Mouse (Mus musculus) embryo, embryonic 11.5 days (tissue): ENCODE results near the gene Bsnd.
A peak's percentile ranks its signal among the peaks of the same experiment; 100 is the strongest.

Source experiments
- DNase-seq: peaks from one replicate; pipeline ENCODE4 v3.0.0-alpha.2; 2012; ENCODE audit warnings: low read depth, low spot score

The Bsnd gene

GRCm38 (mm10) chr4:106483215-106483727 lies 8.8 kb downstream of the Bsnd start:
- no peak for DNase-seq

GRCm38 (mm10) chr4:106480545-106480944 lies 11.5 kb downstream of the Bsnd start:
- DNase-seq: no peak

GRCm38 (mm10) chr4:106474241-106474640 lies 17.8 kb downstream of the Bsnd start:
- DNase-seq: peak; percentile 59

- DNase-seq: peak; percentile 62
These were observed 19.7 kb downstream of the Bsnd start for GRCm38 (mm10) chr4:106472335-106472734.

- DNase-seq: no peak
These were observed 21.2 kb downstream of the Bsnd start for GRCm38 (mm10) chr4:106470921-106471320.

GRCm38 (mm10) chr4:106467420-106468110 lies 24.5 kb downstream of the Bsnd start:
- no peak for DNase-seq

- DNase-seq: no peak
These were observed 28.8 kb downstream of the Bsnd start for GRCm38 (mm10) chr4:106463174-106463801.

- no peak for DNase-seq
These were observed 29.6 kb downstream of the Bsnd start for GRCm38 (mm10) chr4:106462524-106462923.

GRCm38 (mm10) chr4:106462016-106462415 lies 30.1 kb downstream of the Bsnd start:
- DNase-seq: no peak

GRCm38 (mm10) chr4:106454541-106454940 lies 37.5 kb downstream of the Bsnd start:
- no peak for DNase-seq

- DNase-seq: no peak
These were observed 38.6 kb downstream of the Bsnd start for GRCm38 (mm10) chr4:106453516-106453915.

- DNase-seq: no peak
These were observed 39.0 kb downstream of the Bsnd start for GRCm38 (mm10) chr4:106453108-106453507.

- no peak for DNase-seq
These were observed 39.7 kb downstream of the Bsnd start for GRCm38 (mm10) chr4:106452401-106452800.

GRCm38 (mm10) chr4:106449306-106449705 lies 42.8 kb downstream of the Bsnd start:
- DNase-seq: no peak

- DNase-seq: no peak
These were observed 48.9 kb downstream of the Bsnd start for GRCm38 (mm10) chr4:106443182-106443581.

- DNase-seq: no peak
These were observed 53.3 kb downstream of the Bsnd start for GRCm38 (mm10) chr4:106438763-106439162.

- DNase-seq: no peak
These were observed 54.9 kb downstream of the Bsnd start for GRCm38 (mm10) chr4:106437207-106437606.

- peak; percentile 29 for DNase-seq
These were observed 55.6 kb downstream of the Bsnd start for GRCm38 (mm10) chr4:106436475-106436874.

GRCm38 (mm10) chr4:106435426-106435825 lies 56.7 kb downstream of the Bsnd start:
- DNase-seq: no peak
